Mouse (Mus musculus): Measurements from ENCODE around the gene Znhit3.

The Znhit3 gene

GRCm38 (mm10) chr11:84916053-84916702 is at the start of gene Znhit3:
Gene Znhit3, minus strand, starts transcription at chr11:84916366.
- peak; percentile 53 to 69 for DNase-seq

- no peak for DNase-seq
Measured at GRCm38 (mm10) chr11:84963556-84963955, 47.4 kb upstream of the Znhit3 start.

GRCm38 (mm10) chr11:84962536-84962935 is 46.4 kb upstream of the Znhit3 start:
- no peak for DNase-seq

- no peak for DNase-seq
Measured at GRCm38 (mm10) chr11:84961571-84961970, 45.4 kb upstream of the Znhit3 start.

- DNase-seq: no peak
Measured at GRCm38 (mm10) chr11:84960780-84961179, 44.6 kb upstream of the Znhit3 start.

GRCm38 (mm10) chr11:84960291-84960690 is 44.1 kb upstream of the Znhit3 start:
- no peak for DNase-seq

GRCm38 (mm10) chr11:84959701-84960181 is 43.6 kb upstream of the Znhit3 start:
- DNase-seq: no peak

- no peak for DNase-seq
Measured at GRCm38 (mm10) chr11:84959181-84959580, 43.0 kb upstream of the Znhit3 start.

- DNase-seq: no peak
Measured at GRCm38 (mm10) chr11:84958271-84958630, 42.1 kb upstream of the Znhit3 start.

GRCm38 (mm10) chr11:84957591-84958270 is 41.6 kb upstream of the Znhit3 start, which contains the start of gene Car4:
Gene Car4, plus strand, starts transcription at chr11:84957786.
- DNase-seq: no peak

GRCm38 (mm10) chr11:84957171-84957570 is 41.0 kb upstream of the Znhit3 start:
- DNase-seq: no peak

- no peak for DNase-seq
Measured at GRCm38 (mm10) chr11:84956400-84956799, 40.2 kb upstream of the Znhit3 start.

GRCm38 (mm10) chr11:84952611-84953010 is 36.4 kb upstream of the Znhit3 start:
- no peak for DNase-seq

GRCm38 (mm10) chr11:84948526-84948925 is 32.4 kb upstream of the Znhit3 start:
- DNase-seq: no peak

- no peak for DNase-seq
Measured at GRCm38 (mm10) chr11:84948114-84948513, 31.9 kb upstream of the Znhit3 start.

GRCm38 (mm10) chr11:84947206-84947605 is 31.0 kb upstream of the Znhit3 start:
- DNase-seq: no peak

- no peak for DNase-seq
Measured at GRCm38 (mm10) chr11:84945841-84946240, 29.7 kb upstream of the Znhit3 start.

- no peak for DNase-seq
Measured at GRCm38 (mm10) chr11:84944639-84945435, 28.7 kb upstream of the Znhit3 start.

- DNase-seq: peak in 1 of 2 experiments; percentile 4
Measured at GRCm38 (mm10) chr11:84943948-84944347, 27.8 kb upstream of the Znhit3 start.

- DNase-seq: no peak
Measured at GRCm38 (mm10) chr11:84940140-84940539, 24.0 kb upstream of the Znhit3 start.

- no peak for DNase-seq
Measured at GRCm38 (mm10) chr11:84939508-84940053, 23.4 kb upstream of the Znhit3 start.

- no peak for DNase-seq
Measured at GRCm38 (mm10) chr11:84932261-84932660, 16.1 kb upstream of the Znhit3 start.

GRCm38 (mm10) chr11:84920981-84921380 is 4.8 kb upstream of the Znhit3 start:
- no peak for DNase-seq

All from spleen, adult 18-20 months (tissue).